Comparison of ENCODE assay signal across 10 mouse cellular contexts in genomic region chr1:121050695-121051495, GRCm38 (mm10).
DNase-seq lines count a peak whose midpoint lies in the region; ATAC-seq and TF ChIP-seq lines count a peak whose summit lies in the region.
"Had no signal": no experiment of that assay in that cellular context is flagged by ENCODE, and none has a peak within 500 bp of the region (broad histone marks: within the 10 kb centered on the region; RNA-seq: fewer than 3 reads in every experiment).

No protein-coding gene starts in this region.

- H3K36me3 ChIP-seq in forebrain, embryonic 11.5 days (ENCODE audit: control insufficient read depth, insufficient read depth, low read length) = no peaks in the 10 kb centered on the region
- no peaks in the 10 kb centered on the region for H3K36me3 ChIP-seq in hindbrain, embryonic 16.5 days (ENCODE audit: control insufficient read depth, insufficient read depth, low read length)
- H3K36me3 ChIP-seq in neural tube, embryonic 11.5 days (ENCODE audit: control insufficient read depth, insufficient read depth, low read length) = no peaks in the 10 kb centered on the region

- H3K4me1 ChIP-seq in forebrain, embryonic 11.5 days (replicated peaks; ENCODE audit: control insufficient read depth, insufficient read depth, low read length) = 0 out of 2 replicates have a peak, but pooled peaks cover 2% of the 10 kb centered on the region
- H3K4me1 ChIP-seq in hindbrain, embryonic 16.5 days (ENCODE audit: control insufficient read depth, insufficient read depth, low read depth, low read length) = peaks cover 2% of the 10 kb centered on the region
- H3K4me1 ChIP-seq in neural tube, embryonic 11.5 days (ENCODE audit: control insufficient read depth, insufficient read depth, low read length) = 0 out of 2 replicates have a peak, but pooled peaks cover 3% of the 10 kb centered on the region
- H3K4me1 ChIP-seq in cerebellum, adult 2 months (ENCODE audit: control insufficient read depth, insufficient read depth, low read length) = no peaks in the 10 kb centered on the region

- WGBS in forebrain, embryonic 11.5 days = 22% methylated on average over 10 of the region's 12 CpGs
- 14% methylated on average over 12 of the region's 12 CpGs for WGBS in hindbrain, embryonic 16.5 days
- 23% methylated on average over 12 of the region's 12 CpGs for WGBS in neural tube, embryonic 11.5 days
- WGBS in cerebellum, adult 2 months = 37% methylated on average over 12 of the region's 12 CpGs

- no peak overlapping the region for H3K4me3 ChIP-seq in forebrain, embryonic 11.5 days (ENCODE audit: low read depth, low read length)
- no peak overlapping the region for H3K4me3 ChIP-seq in hindbrain, embryonic 16.5 days (ENCODE audit: low read length)
- H3K4me3 ChIP-seq in neural tube, embryonic 11.5 days (ENCODE audit: low read depth, low read length) = no peak overlapping the region
- no peak overlapping the region for H3K4me3 ChIP-seq in cerebellum, adult 2 months (replicated peaks; ENCODE audit: insufficient read depth, low read depth, low read length)

- peaks cover 87% of the 10 kb centered on the region for H3K27me3 ChIP-seq in forebrain, embryonic 11.5 days (ENCODE audit: control insufficient read depth, insufficient read depth, low read length)
- H3K27me3 ChIP-seq in hindbrain, embryonic 16.5 days (replicated peaks; ENCODE audit: control insufficient read depth, insufficient read depth, low read length) = peaks cover 17% of the 10 kb centered on the region
- no peaks in the 10 kb centered on the region; the same call in 1 of the 2 replicates for H3K27me3 ChIP-seq in neural tube, embryonic 11.5 days (ENCODE audit: control insufficient read depth, insufficient read depth, low read length)
- no peaks in the 10 kb centered on the region; the same call in 1 of the 2 replicates for H3K27me3 ChIP-seq in cerebellum, adult 2 months (ENCODE audit: control insufficient read depth, insufficient read depth, low read length)

- H3K9me3 ChIP-seq in forebrain, embryonic 11.5 days (ENCODE audit: control insufficient read depth, low read length) = no peaks in the 10 kb centered on the region
- peaks cover 2% of the 10 kb centered on the region; the same call in 1 of the 2 replicates for H3K9me3 ChIP-seq in hindbrain, embryonic 16.5 days (ENCODE audit: control insufficient read depth, low read length)
- no peaks in the 10 kb centered on the region for H3K9me3 ChIP-seq in neural tube, embryonic 11.5 days (ENCODE audit: control insufficient read depth, low read length)

- TF ChIP-seq CTCF in cerebellum, adult 2 months (IDR thresholded peaks at IDR 0.05; ENCODE audit: borderline replicate concordance, insufficient read depth, low read depth, low read length) = no peak

- DNase-seq in embryo, embryonic 9.5 days (ENCODE audit: extremely low spot score) = peak; percentile 31
- peak; percentile 54 for DNase-seq in forebrain, embryonic 11.5 days (ENCODE audit: low spot score)
- peak; percentile 18 for DNase-seq in neural tube, embryonic 11.5 days (ENCODE audit: low spot score)
- no peak for DNase-seq in cerebellum, adult 2 months
- no peak for DNase-seq in c-Kit-positive CD71-positive TER-119-positive erythroid progenitor cells, embryonic 14.5 days (ENCODE audit: low spot score)
- no peak for DNase-seq in gastrocnemius, postnatal 10 days
- DNase-seq: gastrocnemius, postnatal 25 days; heart, postnatal 14 days had no signal

- no peak overlapping the region for H3K4me2 ChIP-seq in forebrain, embryonic 11.5 days (ENCODE audit: low read depth, low read length, severe bottlenecking)
- no peak overlapping the region for H3K4me2 ChIP-seq in hindbrain, embryonic 16.5 days (ENCODE audit: low read length)
- no peak overlapping the region for H3K4me2 ChIP-seq in neural tube, embryonic 11.5 days (ENCODE audit: low read depth)

- no peak overlapping the region for H3K27ac ChIP-seq in forebrain, embryonic 11.5 days (ENCODE audit: low read depth, low read length)
- H3K27ac ChIP-seq in hindbrain, embryonic 16.5 days (ENCODE audit: low read depth, low read length) = no peak overlapping the region
- H3K27ac ChIP-seq in neural tube, embryonic 11.5 days (ENCODE audit: low read depth, low read length) = no peak overlapping the region
- H3K27ac ChIP-seq in cerebellum, adult 2 months (ENCODE audit: insufficient read depth, low read length) = no peak overlapping the region

- ATAC-seq in forebrain, embryonic 11.5 days (replicated peaks; ENCODE audit: low FRiP score) = peak; percentile 89
- peak; percentile 68 for ATAC-seq in hindbrain, embryonic 16.5 days
- peak; percentile 92 for ATAC-seq in neural tube, embryonic 11.5 days (ENCODE audit: insufficient read depth, low FRiP score, low TSS enrichment)
- ATAC-seq: activated CD4-positive, CD25-positive, alpha-beta regulatory T cell, adult 4 months had no signal

- TF ChIP-seq POLR2A in cerebellum, adult 2 months (IDR thresholded peaks at IDR 0.05; ENCODE audit: borderline replicate concordance, insufficient read depth, low read length) = no peak

- H3K9ac ChIP-seq in forebrain, embryonic 11.5 days (ENCODE audit: low read length) = no peak overlapping the region
- no peak overlapping the region for H3K9ac ChIP-seq in hindbrain, embryonic 16.5 days (ENCODE audit: low read depth, low read length)
- H3K9ac ChIP-seq in neural tube, embryonic 11.5 days (ENCODE audit: low read length) = no peak overlapping the region

Comparison
In these comparisons a context has a peak if more than half of its experiments do, and no peak if none do; other contexts are left out.
1. DNase-seq: peak in embryo, embryonic 9.5 days (single experiment), forebrain, embryonic 11.5 days (single experiment) and neural tube, embryonic 11.5 days (single experiment); none in cerebellum, adult 2 months (0 of 2), c-Kit-positive CD71-positive TER-119-positive erythroid progenitor cells, embryonic 14.5 days (single experiment) and gastrocnemius, postnatal 10 days (single experiment).
2. Peak in every context shown above with its lines, with median percentiles within 50 percentile points of each other: ATAC-seq.